Mouse (Mus musculus): ENCODE measurements around the gene Mtch1. TPM values are rescaled to one million over a fixed set of nuclear protein-coding genes. Genes with fewer than 3 reads are reported as not detected.
"Not testable (repeated sequence)": the region's sequence is repeated elsewhere in the genome, so short reads cannot be mapped to it uniquely, and the experiment has no call there.

The Mtch1 gene
- polyA plus RNA-seq, 1 experiment: 479 TPM

GRCm38 (mm10) chr17:29318731-29319250, 28.9 kb downstream of the Mtch1 start:
- TF ChIP-seq POLR2A (IDR thresholded peaks at IDR 0.05; ENCODE audit: borderline replicate concordance, insufficient read depth, low read length) (no peak), CTCF (IDR thresholded peaks at IDR 0.05; ENCODE audit: borderline replicate concordance, insufficient read depth, low read depth, low read length) (no peak)
- no peak for DNase-seq
- Histone ChIP-seq H3K4me3 (replicated peaks; ENCODE audit: insufficient read depth, low read depth, low read length) (no peak overlapping the region), H3K27ac (ENCODE audit: insufficient read depth, low read length) (no peak overlapping the region), H3K4me1 (ENCODE audit: control insufficient read depth, insufficient read depth, low read length) (no peaks in the 10 kb centered on the region), H3K27me3 (ENCODE audit: control insufficient read depth, insufficient read depth, low read length) (no peaks in the 10 kb centered on the region)
- 66% methylated on average over 6 of the region's 6 CpGs for WGBS

- H3K27ac ChIP-seq (ENCODE audit: insufficient read depth, low read length); DNase-seq; H3K27me3 ChIP-seq (ENCODE audit: control insufficient read depth, insufficient read depth, low read length); H3K4me3 ChIP-seq (replicated peaks; ENCODE audit: insufficient read depth, low read depth, low read length); H3K4me1 ChIP-seq (ENCODE audit: control insufficient read depth, insufficient read depth, low read length): not testable (repeated sequence)
- 87% methylated on average over 3 of the region's 3 CpGs for WGBS
These were observed 30.4 kb downstream of the Mtch1 start, which contains the start of gene Pi16 for GRCm38 (mm10) chr17:29317380-29317779. Gene Pi16, plus strand, starts transcription at chr17:29317680.

GRCm38 (mm10) chr17:29316891-29317290, 30.8 kb downstream of the Mtch1 start:
- 77% methylated on average over 3 of the region's 3 CpGs for WGBS
- no peak for DNase-seq
- H3K4me1 ChIP-seq (ENCODE audit: control insufficient read depth, insufficient read depth, low read length): no peaks in the 10 kb centered on the region
- TF ChIP-seq CTCF (IDR thresholded peaks at IDR 0.05; ENCODE audit: borderline replicate concordance, insufficient read depth, low read depth, low read length): no peak
- no peak overlapping the region for H3K4me3 ChIP-seq (replicated peaks; ENCODE audit: insufficient read depth, low read depth, low read length)
- no peaks in the 10 kb centered on the region for H3K27me3 ChIP-seq (ENCODE audit: control insufficient read depth, insufficient read depth, low read length)
- H3K27ac ChIP-seq (ENCODE audit: insufficient read depth, low read length): no peak overlapping the region

- no peaks in the 10 kb centered on the region for H3K4me1 ChIP-seq (ENCODE audit: control insufficient read depth, insufficient read depth, low read length)
- no peak for DNase-seq
- 67% methylated on average over 9 of the region's 9 CpGs for WGBS
These were observed 31.9 kb downstream of the Mtch1 start for GRCm38 (mm10) chr17:29315672-29316465.

GRCm38 (mm10) chr17:29313300-29313699, 34.4 kb downstream of the Mtch1 start:
- no peak overlapping the region for H3K4me3 ChIP-seq (replicated peaks; ENCODE audit: insufficient read depth, low read depth, low read length)
- no peaks in the 10 kb centered on the region for H3K27me3 ChIP-seq (ENCODE audit: control insufficient read depth, insufficient read depth, low read length)
- no peaks in the 10 kb centered on the region for H3K4me1 ChIP-seq (ENCODE audit: control insufficient read depth, insufficient read depth, low read length)
- no peak for DNase-seq
- no peak overlapping the region for H3K27ac ChIP-seq (ENCODE audit: insufficient read depth, low read length)
- TF ChIP-seq CTCF (IDR thresholded peaks at IDR 0.05; ENCODE audit: borderline replicate concordance, insufficient read depth, low read depth, low read length): no peak
- no peak for TF ChIP-seq POLR2A (IDR thresholded peaks at IDR 0.05; ENCODE audit: borderline replicate concordance, insufficient read depth, low read length)

More at GRCm38 (mm10) chr17:29315672-29316465, 31.9 kb downstream of the Mtch1 start:
- no peak overlapping the region for H3K27ac ChIP-seq (ENCODE audit: insufficient read depth, low read length)
- H3K27me3 ChIP-seq (ENCODE audit: control insufficient read depth, insufficient read depth, low read length): no peaks in the 10 kb centered on the region
- TF ChIP-seq POLR2A (IDR thresholded peaks at IDR 0.05; ENCODE audit: borderline replicate concordance, insufficient read depth, low read length) (no peak), CTCF (IDR thresholded peaks at IDR 0.05; ENCODE audit: borderline replicate concordance, insufficient read depth, low read depth, low read length) (no peak)
- no peak overlapping the region for H3K4me3 ChIP-seq (replicated peaks; ENCODE audit: insufficient read depth, low read depth, low read length)

- no peaks in the 10 kb centered on the region for H3K4me1 ChIP-seq (ENCODE audit: control insufficient read depth, insufficient read depth, low read length)
- H3K4me3 ChIP-seq (replicated peaks; ENCODE audit: insufficient read depth, low read depth, low read length): no peak overlapping the region
- no peak for TF ChIP-seq POLR2A (IDR thresholded peaks at IDR 0.05; ENCODE audit: borderline replicate concordance, insufficient read depth, low read length)
- no peak for TF ChIP-seq CTCF (IDR thresholded peaks at IDR 0.05; ENCODE audit: borderline replicate concordance, insufficient read depth, low read depth, low read length)
- no peaks in the 10 kb centered on the region for H3K27me3 ChIP-seq (ENCODE audit: control insufficient read depth, insufficient read depth, low read length)
- whole genome bisulfite sequencing: 99% methylated on average over 2 of the region's 2 CpGs
- no peak overlapping the region for H3K27ac ChIP-seq (ENCODE audit: insufficient read depth, low read length)
- no peak for DNase-seq
These were observed 35.7 kb downstream of the Mtch1 start for GRCm38 (mm10) chr17:29312082-29312481.

GRCm38 (mm10) chr17:29311602-29312001, 36.1 kb downstream of the Mtch1 start:
- no peak for TF ChIP-seq CTCF (IDR thresholded peaks at IDR 0.05; ENCODE audit: borderline replicate concordance, insufficient read depth, low read depth, low read length)
- no peak for TF ChIP-seq POLR2A (IDR thresholded peaks at IDR 0.05; ENCODE audit: borderline replicate concordance, insufficient read depth, low read length)
- 85% methylated on average over 8 of the region's 8 CpGs for WGBS
- Histone ChIP-seq H3K27me3 (ENCODE audit: control insufficient read depth, insufficient read depth, low read length) (no peaks in the 10 kb centered on the region), H3K4me1 (ENCODE audit: control insufficient read depth, insufficient read depth, low read length) (no peaks in the 10 kb centered on the region), H3K4me3 (replicated peaks; ENCODE audit: insufficient read depth, low read depth, low read length) (no peak overlapping the region), H3K27ac (ENCODE audit: insufficient read depth, low read length) (no peak overlapping the region)
- DNase-seq: no peak

GRCm38 (mm10) chr17:29310056-29310623, 37.6 kb downstream of the Mtch1 start:
- Histone ChIP-seq H3K4me1 (ENCODE audit: control insufficient read depth, insufficient read depth, low read length) (peaks cover 7% of the 10 kb centered on the region), H3K27me3 (ENCODE audit: control insufficient read depth, insufficient read depth, low read length) (no peaks in the 10 kb centered on the region), H3K4me3 (replicated peaks; ENCODE audit: insufficient read depth, low read depth, low read length) (no peak overlapping the region), H3K27ac (ENCODE audit: insufficient read depth, low read length) (no peak overlapping the region)
- TF ChIP-seq POLR2A (IDR thresholded peaks at IDR 0.05; ENCODE audit: borderline replicate concordance, insufficient read depth, low read length) (no peak), CTCF (IDR thresholded peaks at IDR 0.05; ENCODE audit: borderline replicate concordance, insufficient read depth, low read depth, low read length) (no peak)
- WGBS: 47% methylated on average over 21 of the region's 21 CpGs
- no peak for DNase-seq

All from cerebellum, adult 2 months (tissue).